Mouse (Mus musculus) liver, postnatal 0 days (tissue): ENCODE measurements around the gene Dgki. TPM values are rescaled to one million over a fixed set of nuclear protein-coding genes. Genes with fewer than 3 reads are reported as not detected.

Source experiments
- ATAC-seq: fragments of 200-750 bp; cut with Nextera tagmentation; 2 replicates; pipeline ENCODE4 v1.8.0; 2017; ENCODE audit warnings: mild to moderate bottlenecking, moderate library complexity
- DNase-seq: peaks from one replicate; pipeline ENCODE4 v3.0.0-alpha.2; 2016
- H3K27ac ChIP-seq: fragments of 300-500 bp; sonication (generic); 2 replicates; pipeline ENCODE4 v1.5.1; 2014; ENCODE audit warnings: antibody characterized with exemption, moderate library complexity, mild to moderate bottlenecking, low read depth
- H3K27me3 ChIP-seq: fragments of 300-500 bp; sonication (generic); 2 replicates; pipeline ENCODE4 v1.6.1; 2014; ENCODE audit warnings: low read length, control low read depth, mixed read lengths; ENCODE audit not compliant: insufficient read depth
- H3K36me3 ChIP-seq: fragments of 300-500 bp; sonication (generic); replicated peaks from 2 replicates; pipeline ENCODE4 v1.6.1; 2014; ENCODE audit warnings: mild to moderate bottlenecking, control low read depth, low read length, moderate library complexity, mixed read lengths; ENCODE audit not compliant: insufficient read depth
- H3K4me1 ChIP-seq: fragments of 300-500 bp; sonication (generic); 2 replicates; pipeline ENCODE4 v1.6.1; 2014; ENCODE audit warnings: antibody characterized with exemption, mild to moderate bottlenecking, control low read depth; ENCODE audit not compliant: insufficient read depth
- H3K4me2 ChIP-seq: fragments of 300-500 bp; sonication (generic); 2 replicates; pipeline ENCODE4 v1.6.1; 2014; ENCODE audit warnings: low read depth, mild to moderate bottlenecking, low read length, moderate library complexity, mixed read lengths
- H3K4me3 ChIP-seq: fragments of 300-500 bp; sonication (generic); 2 replicates; pipeline ENCODE4 v1.5.1; 2014; ENCODE audit warnings: low read depth, low read length
- H3K9ac ChIP-seq: fragments of 300-500 bp; sonication (generic); replicated peaks from 2 replicates; pipeline ENCODE4 v1.6.1; 2014; ENCODE audit warnings: mild to moderate bottlenecking, moderate library complexity
- H3K9me3 ChIP-seq: fragments of 300-500 bp; sonication (generic); 2 replicates; pipeline ENCODE4 v1.6.1; 2016; ENCODE audit warnings: mild to moderate bottlenecking, control low read depth, low read length, mixed read lengths
- CTCF ChIP-seq: sonication (generic); IDR thresholded peaks from 2 replicates; pipeline ENCODE4 v1.5.1; 2016; ENCODE audit warnings: antibody characterized with exemption, low read depth
- EP300 ChIP-seq: IDR thresholded peaks from 2 replicates; pipeline ENCODE4 v1.6.1; 2016; ENCODE audit warnings: antibody characterized with exemption, low read depth, mild to moderate bottlenecking
- WGBS: fragments of 180-500 bp; shearing (Covaris S2); extraction: QIAGEN DNeasy Blood & Tissue Kit; methylation state at CpG from one replicate; pipeline ENCODE4 v1.1.7; 2014; ENCODE audit not compliant: insufficient replicate concordance; 5-methylcytosine and 5-hydroxymethylcytosine counted together
- polyA plus RNA-seq: library from polyadenylated mRNA; unstranded; fragments of >200 nt; fragmentation: Nextera tagmentation; extraction: Ambion mirVana; gene quantifications from 2 replicates; pipeline ENCODE4 v1.2.1, GENCODE M21; 2015

The Dgki gene
- polyA plus RNA-seq, 1 experiment from 2014 or later: 0.56 TPM

GRCm38 (mm10) chr6:37286134-37286533 is 13.8 kb downstream of the Dgki start:
- Histone ChIP-seq H3K9me3 (no peaks in the 10 kb centered on the region), H3K4me1 (no peaks in the 10 kb centered on the region), H3K27me3 (no peaks in the 10 kb centered on the region), H3K36me3 (no peaks in the 10 kb centered on the region), H3K4me3 (no peak overlapping the region), H3K9ac (no peak overlapping the region), H3K27ac (no peak overlapping the region), H3K4me2 (no peak overlapping the region)
- TF ChIP-seq CTCF (no peak), EP300 (no peak)
- ATAC-seq: no peak
- WGBS: 74% methylated on average over 4 of the region's 4 CpGs
- DNase-seq: no peak

GRCm38 (mm10) chr6:37284879-37285278 is 15.1 kb downstream of the Dgki start:
- no peaks in the 10 kb centered on the region for H3K9me3 ChIP-seq
- H3K27ac ChIP-seq: no peak overlapping the region
- no peaks in the 10 kb centered on the region for H3K36me3 ChIP-seq
- no peak overlapping the region for H3K4me2 ChIP-seq
- TF ChIP-seq CTCF (no peak), EP300 (no peak)
- no peak overlapping the region for H3K9ac ChIP-seq
- WGBS: 65% methylated on average over 9 of the region's 9 CpGs
- no peaks in the 10 kb centered on the region for H3K4me1 ChIP-seq
- no peak overlapping the region for H3K4me3 ChIP-seq
- ATAC-seq: no peak
- no peak for DNase-seq
- H3K27me3 ChIP-seq: no peaks in the 10 kb centered on the region

GRCm38 (mm10) chr6:37283336-37283735 is 16.6 kb downstream of the Dgki start:
- no peaks in the 10 kb centered on the region for H3K9me3 ChIP-seq
- H3K27ac ChIP-seq: no peak overlapping the region
- ATAC-seq (no peak), DNase-seq (no peak)
- 38% methylated on average over 2 of the region's 2 CpGs for WGBS
- no peaks in the 10 kb centered on the region for H3K27me3 ChIP-seq
- no peak overlapping the region for H3K9ac ChIP-seq
- H3K4me1 ChIP-seq: no peaks in the 10 kb centered on the region
- no peak overlapping the region for H3K4me2 ChIP-seq
- TF ChIP-seq CTCF: no peak
- no peak for TF ChIP-seq EP300
- no peaks in the 10 kb centered on the region for H3K36me3 ChIP-seq
- no peak overlapping the region for H3K4me3 ChIP-seq

GRCm38 (mm10) chr6:37282659-37283058 is 17.3 kb downstream of the Dgki start:
- no peak overlapping the region for H3K27ac ChIP-seq
- TF ChIP-seq EP300: no peak
- TF ChIP-seq CTCF: no peak
- no peaks in the 10 kb centered on the region for H3K36me3 ChIP-seq
- H3K9ac ChIP-seq: no peak overlapping the region
- H3K27me3 ChIP-seq: no peaks in the 10 kb centered on the region
- WGBS: 38% methylated on average over 1 of the region's 1 CpGs
- no peaks in the 10 kb centered on the region for H3K9me3 ChIP-seq
- no peaks in the 10 kb centered on the region for H3K4me1 ChIP-seq
- ATAC-seq (no peak), DNase-seq (no peak)
- H3K4me3 ChIP-seq: no peak overlapping the region
- no peak overlapping the region for H3K4me2 ChIP-seq

GRCm38 (mm10) chr6:37276834-37277715 is 22.9 kb downstream of the Dgki start:
- no peak for ATAC-seq
- TF ChIP-seq EP300 (no peak), CTCF (no peak)
- Histone ChIP-seq H3K4me1 (no peaks in the 10 kb centered on the region), H3K9me3 (no peaks in the 10 kb centered on the region), H3K9ac (no peak overlapping the region), H3K36me3 (no peaks in the 10 kb centered on the region), H3K27ac (no peak overlapping the region), H3K27me3 (no peaks in the 10 kb centered on the region), H3K4me3 (no peak overlapping the region), H3K4me2 (no peak overlapping the region)
- WGBS: 51% methylated on average over 6 of the region's 6 CpGs
- no peak for DNase-seq

GRCm38 (mm10) chr6:37276181-37276580 is 23.8 kb downstream of the Dgki start:
- TF ChIP-seq CTCF: no peak
- WGBS: 64% methylated on average over 5 of the region's 5 CpGs
- H3K4me2 ChIP-seq: no peak overlapping the region
- H3K9ac ChIP-seq: no peak overlapping the region
- no peaks in the 10 kb centered on the region for H3K36me3 ChIP-seq
- no peaks in the 10 kb centered on the region for H3K4me1 ChIP-seq
- H3K27ac ChIP-seq: no peak overlapping the region
- ATAC-seq (no peak), DNase-seq (no peak)
- H3K9me3 ChIP-seq: no peaks in the 10 kb centered on the region
- H3K4me3 ChIP-seq: no peak overlapping the region
- H3K27me3 ChIP-seq: no peaks in the 10 kb centered on the region
